ENCODE assay signal across 8 mouse cellular contexts in genomic region chr8:95914905-95915643, GRCm38 (mm10). TPM values are rescaled to one million over a fixed set of nuclear protein-coding genes. Genes with fewer than 3 reads are reported as not detected.
DNase-seq lines count a peak whose midpoint lies in the region; ATAC-seq lines count a peak whose summit lies in the region.

No protein-coding gene starts in this region.

- H3K9ac ChIP-seq in limb, embryonic 11.5 days (ENCODE audit: low read length) = no peak overlapping the region

- 9% methylated on average over 7 of the region's 7 CpGs for WGBS in limb, embryonic 11.5 days

- peak; percentile 72 for DNase-seq in 416B (ENCODE audit: low read depth)
- peak; percentile 85 for DNase-seq in adrenal gland, postnatal 10 days
- DNase-seq in embryo, embryonic 9.5 days (ENCODE audit: extremely low spot score) = peak; percentile 76
- DNase-seq in kidney, adult 8-10 months = peak; percentile 58 to 84
- DNase-seq in limb, embryonic 11.5 days (ENCODE audit: low spot score) = peak; percentile 86
- peak; percentile 12 to 36 for DNase-seq in spleen, postnatal 36 days (ENCODE audit: low spot score in 2 of 2)

- no peaks in the 10 kb centered on the region for H3K27me3 ChIP-seq in limb, embryonic 11.5 days (ENCODE audit: control insufficient read depth, insufficient read depth, low read length)

- no peaks in the 10 kb centered on the region for H3K9me3 ChIP-seq in limb, embryonic 11.5 days (ENCODE audit: control insufficient read depth, low read length)

- H3K4me2 ChIP-seq in limb, embryonic 11.5 days (ENCODE audit: low read depth, severe bottlenecking) = no peak overlapping the region

- no peaks in the 10 kb centered on the region for H3K4me1 ChIP-seq in limb, embryonic 11.5 days (ENCODE audit: control insufficient read depth, insufficient read depth, low read length)

- H3K27ac ChIP-seq in limb, embryonic 11.5 days (replicated peaks; ENCODE audit: low read depth, low read length) = no peak overlapping the region

- no peaks in the 10 kb centered on the region for H3K36me3 ChIP-seq in limb, embryonic 11.5 days (ENCODE audit: control insufficient read depth, insufficient read depth, low read length)

- H3K4me3 ChIP-seq in limb, embryonic 11.5 days (ENCODE audit: low read depth, low read length) = no peak overlapping the region

- ATAC-seq in granulocyte monocyte progenitor cell, adult 5-6 weeks (replicated peaks; ENCODE audit: poor library complexity, severe bottlenecking) = peak; percentile 95
- ATAC-seq in limb, embryonic 11.5 days (ENCODE audit: insufficient number of reproducible peaks, low FRiP score, low TSS enrichment, low read depth) = peak; percentile 80
- ATAC-seq in monocyte, adult 5-6 weeks (replicated peaks; ENCODE audit: insufficient number of reproducible peaks, low FRiP score, low TSS enrichment, poor library complexity, severe bottlenecking) = peak; percentile 76; the same call in 1 of the 2 replicates

RNA-seq across cellular contexts. Expression of gene Got2, which starts 26.7 kb away (rescaled TPM):
- 100 to 1,000 TPM; 163 to 165 TPM for total RNA-seq in adrenal gland, postnatal 10 days (2021)
- 222 and 244 TPM in 2 replicates for total RNA-seq in granulocyte monocyte progenitor cell, adult 5-6 weeks (2014; fragmentation: Nextera tagmentation)
- 110 and 114 TPM in 2 replicates for total RNA-seq in granulocyte monocyte progenitor cell, adult 5-6 weeks (2017)
- 79.5 and 100 TPM in 2 replicates for polyA plus RNA-seq in limb, embryonic 11.5 days (2014; fragmentation: Nextera tagmentation; extraction: Ambion mirVana)
- 31.7 to 47.7 TPM (median 45.7 TPM) in 3 replicates for total RNA-seq in monocyte, adult 5-6 weeks (2017)

Comparison
In these comparisons a context has a peak if more than half of its experiments do, and no peak if none do; other contexts are left out.
1. DNase-seq: peak in every context shown above with its lines; median percentile 86 in limb, embryonic 11.5 days; 85 in adrenal gland, postnatal 10 days; 76 in embryo, embryonic 9.5 days; 72 in 416B; 71 in kidney, adult 8-10 months; 24 in spleen, postnatal 36 days.